Mouse (Mus musculus): ENCODE measurements around the gene Samd1.

GRCm38 (mm10) chr8:84011705-84012498 lies 14.4 kb downstream of the Samd1 start, which contains the start of gene 2210011C24Rik:
- TF ChIP-seq POLR2A (IDR thresholded peaks at IDR 0.05; ENCODE audit: extremely low read depth, insufficient read depth, low read length) (no peak), CTCF (IDR thresholded peaks at IDR 0.05; ENCODE audit: low read depth, low read length) (no peak)

All from liver, adult 2 months (tissue).